Mouse (Mus musculus): Measurements from ENCODE around the gene Lrrc74b.
"Not testable (repeated sequence)": the region's sequence is repeated elsewhere in the genome, so short reads cannot be mapped to it uniquely, and the experiment has no call there.

Lrrc74b gene

GRCm38 (mm10) chr16:17552837-17553236 lies 8.2 kb downstream of the Lrrc74b start:
- no peak for DNase-seq (ENCODE audit: low read depth, low spot score)

GRCm38 (mm10) chr16:17542632-17543031 lies 18.4 kb downstream of the Lrrc74b start:
- DNase-seq (ENCODE audit: low read depth, low spot score), result no peak

- no peak for DNase-seq (ENCODE audit: low read depth, low spot score)
Measured at GRCm38 (mm10) chr16:17536584-17536983, 24.5 kb downstream of the Lrrc74b start.

- no peak for DNase-seq (ENCODE audit: low read depth, low spot score)
Measured at GRCm38 (mm10) chr16:17532676-17533329, 28.2 kb downstream of the Lrrc74b start.

GRCm38 (mm10) chr16:17532271-17532670 lies 28.8 kb downstream of the Lrrc74b start:
- no peak for DNase-seq (ENCODE audit: low read depth, low spot score)

- DNase-seq (ENCODE audit: low read depth, low spot score), result peak; percentile 98
Measured at GRCm38 (mm10) chr16:17530640-17531288, 30.3 kb downstream of the Lrrc74b start, which contains the start of gene Thap7. Thap7 (minus strand) TSS chr16:17531136.

GRCm38 (mm10) chr16:17529981-17530586 lies 31.0 kb downstream of the Lrrc74b start:
- DNase-seq (ENCODE audit: low read depth, low spot score), result no peak

- no peak for DNase-seq (ENCODE audit: low read depth, low spot score)
Measured at GRCm38 (mm10) chr16:17528276-17528675, 32.8 kb downstream of the Lrrc74b start.

- no peak for DNase-seq (ENCODE audit: low read depth, low spot score)
Measured at GRCm38 (mm10) chr16:17527606-17528005, 33.4 kb downstream of the Lrrc74b start.

- no peak for DNase-seq (ENCODE audit: low read depth, low spot score)
Measured at GRCm38 (mm10) chr16:17526223-17526622, 34.8 kb downstream of the Lrrc74b start.

GRCm38 (mm10) chr16:17525524-17525923 lies 35.5 kb downstream of the Lrrc74b start:
- no peak for DNase-seq (ENCODE audit: low read depth, low spot score)

GRCm38 (mm10) chr16:17524156-17524555 lies 36.9 kb downstream of the Lrrc74b start:
- no peak for DNase-seq (ENCODE audit: low read depth, low spot score)

- DNase-seq (ENCODE audit: low read depth, low spot score), result no peak
Measured at GRCm38 (mm10) chr16:17518910-17519309, 42.1 kb downstream of the Lrrc74b start.

GRCm38 (mm10) chr16:17511431-17511830 lies 49.6 kb downstream of the Lrrc74b start:
- no peak for DNase-seq (ENCODE audit: low read depth, low spot score)

GRCm38 (mm10) chr16:17510686-17511085 lies 50.4 kb downstream of the Lrrc74b start:
- no peak for DNase-seq (ENCODE audit: low read depth, low spot score)

GRCm38 (mm10) chr16:17510143-17510542 lies 50.9 kb downstream of the Lrrc74b start:
- no peak for DNase-seq (ENCODE audit: low read depth, low spot score)

GRCm38 (mm10) chr16:17509240-17509597 lies 51.8 kb downstream of the Lrrc74b start:
- no peak for DNase-seq (ENCODE audit: low read depth, low spot score)

- DNase-seq (ENCODE audit: low read depth, low spot score), result peak; percentile 90
Measured at GRCm38 (mm10) chr16:17508546-17509239, 52.4 kb downstream of the Lrrc74b start, which contains the start of gene Lztr1. Lztr1 (plus strand) TSS chr16:17508688.

- DNase-seq (ENCODE audit: low read depth, low spot score), result not testable (repeated sequence)
Measured at GRCm38 (mm10) chr16:17508031-17508430, 53.0 kb downstream of the Lrrc74b start.

GRCm38 (mm10) chr16:17507018-17507552 lies 54.0 kb downstream of the Lrrc74b start:
- no peak for DNase-seq (ENCODE audit: low read depth, low spot score)

GRCm38 (mm10) chr16:17502681-17503080 lies 58.4 kb downstream of the Lrrc74b start:
- DNase-seq (ENCODE audit: low read depth, low spot score), result no peak
